Mouse (Mus musculus) CH12.LX (cell line): ENCODE results near the gene Gpat2. TPM values are rescaled to one million over a fixed set of nuclear protein-coding genes. Genes with fewer than 3 reads are reported as not detected.

ENCODE experiments used
- DNase-seq: peaks from one replicate; pipeline ENCODE4 v3.0.0-alpha.2; 2013; ENCODE audit errors: extremely low read depth
- H3K27ac ChIP-seq: 2 replicates; pipeline ENCODE4 v1.5.1; 2012; ENCODE audit warnings: low read depth, mild to moderate bottlenecking, control low read depth, moderate library complexity; ENCODE audit not compliant: insufficient read depth
- H3K27me3 ChIP-seq: replicated peaks from 2 replicates; pipeline ENCODE3; 2012; ENCODE audit warnings: inconsistent platforms
- H3K36me3 ChIP-seq, 2 experiments: replicated peaks in 1 of 2; 2 replicates each; pipeline versions ENCODE3 to v1.6.1; 2012; ENCODE audit warnings: inconsistent platforms in 1 of 2, low read length in 1 of 2, mild to moderate bottlenecking in 1 of 2, mixed read lengths in 1 of 2, moderate library complexity in 1 of 2; ENCODE audit not compliant: control insufficient read depth in 1 of 2, insufficient read depth in 1 of 2
- H3K4me1 ChIP-seq, 2 experiments: 2 replicates each; pipeline ENCODE4 v1.6.1; 2012; ENCODE audit warnings: inconsistent platforms in 1 of 2, moderate library complexity in 1 of 2; ENCODE audit not compliant: insufficient read depth in 2 of 2, control insufficient read depth in 1 of 2
- H3K4me2 ChIP-seq: 2 replicates; pipeline ENCODE4 v1.6.1; 2012; ENCODE audit warnings: low read depth, mild to moderate bottlenecking, control low read depth; ENCODE audit not compliant: poor library complexity, insufficient read depth, severe bottlenecking
- H3K4me3 ChIP-seq, 3 experiments: fragments of 150-350 bp in 1 of 3; sonication (generic) in 1 of 3; replicated peaks in 1 of 3; 2 replicates each; pipeline versions ENCODE3 to v1.5.1; 2011 to 2012; ENCODE audit warnings: low read depth in 2 of 3, low read length in 2 of 3, mild to moderate bottlenecking in 2 of 3, moderate library complexity in 2 of 3, control low read depth in 1 of 3, improper control_type of control experiment in 1 of 3, inconsistent platforms in 1 of 3, mixed read lengths in 1 of 3; ENCODE audit not compliant: poor library complexity in 1 of 3
- H3K79me2 ChIP-seq: replicated peaks from 2 replicates; pipeline ENCODE4 v1.6.1; 2012; ENCODE audit warnings: mild to moderate bottlenecking, moderate library complexity; ENCODE audit not compliant: control insufficient read depth, poor library complexity, insufficient read depth, severe bottlenecking; ENCODE audit errors: extremely low read depth
- H3K9ac ChIP-seq: 2 replicates; pipeline ENCODE4 v1.6.1; 2012; ENCODE audit warnings: low read depth, mild to moderate bottlenecking, control low read depth, moderate library complexity; ENCODE audit not compliant: insufficient read depth
- H3K9me3 ChIP-seq: replicated peaks from 2 replicates; pipeline ENCODE3; 2012; ENCODE audit warnings: low read length, inconsistent platforms, mixed read lengths
- CHD1 ChIP-seq: IDR thresholded peaks from 2 replicates; pipeline ENCODE4 v1.6.1; 2012; ENCODE audit warnings: low read depth, low read length, improper control_type of control experiment, inconsistent platforms
- CTCF ChIP-seq, 2 experiments: IDR thresholded peaks in 1 of 2; conservative IDR thresholded peaks in 1 of 2; 2 replicates each; pipeline ENCODE4 v1.5.1; 2011 to 2012; ENCODE audit warnings: low read depth in 2 of 2, low read length in 2 of 2, improper control_type of control experiment in 1 of 2, inconsistent platforms in 1 of 2, mild to moderate bottlenecking in 1 of 2, moderate library complexity in 1 of 2
- EP300 ChIP-seq: IDR thresholded peaks from 2 replicates; pipeline ENCODE4 v1.6.1; 2011; ENCODE audit warnings: low read length, improper control_type of control experiment
- ETS1 ChIP-seq: conservative IDR thresholded peaks from 2 replicates; pipeline ENCODE4 v1.6.1; 2012; ENCODE audit warnings: low read depth, mild to moderate bottlenecking, inconsistent platforms, low read length, improper control_type of control experiment, moderate library complexity
- HCFC1 ChIP-seq: IDR thresholded peaks from 2 replicates; pipeline ENCODE4 v1.6.1; 2012; ENCODE audit warnings: low read depth, mild to moderate bottlenecking, inconsistent platforms, low read length, improper control_type of control experiment
- JUN ChIP-seq: IDR thresholded peaks from 2 replicates; pipeline ENCODE4 v1.6.1; 2011; ENCODE audit warnings: low read depth, mild to moderate bottlenecking, low read length, improper control_type of control experiment, moderate library complexity; ENCODE audit not compliant: insufficient read depth
- KAT2A ChIP-seq: IDR thresholded peaks from 2 replicates; pipeline ENCODE4 v1.6.1; 2012; ENCODE audit warnings: low read length, improper control_type of control experiment, inconsistent platforms; ENCODE audit not compliant: insufficient replicate concordance
- MAX ChIP-seq: IDR thresholded peaks from 2 replicates; pipeline ENCODE4 v1.6.1; 2011; ENCODE audit warnings: low read length, improper control_type of control experiment
- NRF1 ChIP-seq: IDR thresholded peaks from 2 replicates; pipeline ENCODE4 v1.6.1; 2014; ENCODE audit warnings: low read depth, mild to moderate bottlenecking, inconsistent platforms, low read length, improper control_type of control experiment, moderate library complexity
- PAX5 ChIP-seq: IDR thresholded peaks from 2 replicates; pipeline ENCODE4 v1.6.1; 2012; ENCODE audit warnings: low read length, inconsistent platforms, mixed read lengths
- POLR2A ChIP-seq: IDR thresholded peaks from 2 replicates; pipeline ENCODE4 v1.6.1; 2011; ENCODE audit warnings: low read depth, mild to moderate bottlenecking, improper control_type of control experiment, low read length
- RAD21 ChIP-seq: IDR thresholded peaks from 2 replicates; pipeline ENCODE4 v1.6.1; 2011; ENCODE audit warnings: low read depth, mild to moderate bottlenecking, low read length, improper control_type of control experiment, moderate library complexity
- RCOR1 ChIP-seq: conservative IDR thresholded peaks from 2 replicates; pipeline ENCODE4 v1.6.1; 2012; ENCODE audit warnings: low read depth, mild to moderate bottlenecking, inconsistent platforms, low read length, improper control_type of control experiment
- SMC3 ChIP-seq: IDR thresholded peaks from 2 replicates; pipeline ENCODE4 v1.6.1; 2011; ENCODE audit warnings: low read depth, low read length, improper control_type of control experiment
- USF1 ChIP-seq: IDR thresholded peaks from 2 replicates; pipeline ENCODE4 v1.6.1; 2014; ENCODE audit warnings: low read depth, mild to moderate bottlenecking, inconsistent platforms, low read length, improper control_type of control experiment
- USF2 ChIP-seq: conservative IDR thresholded peaks from 2 replicates; pipeline ENCODE4 v1.6.1; 2011; ENCODE audit warnings: low read depth, low read length, improper control_type of control experiment
- ZMIZ1 ChIP-seq: IDR thresholded peaks from 2 replicates; pipeline ENCODE4 v1.6.1; 2012; ENCODE audit warnings: low read depth, mild to moderate bottlenecking, inconsistent platforms, low read length, improper control_type of control experiment
- ZNF384 ChIP-seq: IDR thresholded peaks from 2 replicates; pipeline ENCODE4 v1.6.1; 2012; ENCODE audit warnings: low read depth, low read length, improper control_type of control experiment, inconsistent platforms
- dilution Hi-C: fragments of 300-500 bp; cut with MboI; formaldehyde crosslinking; loops from 2 replicates; pipeline ENCODE4 v1.14.3; 2020; ENCODE audit warnings: low sequenced_read_pairs; ENCODE audit not compliant: extremely low pct_unique_long_range_greater_than_20kb, extremely low pct_ligation_motif_present
- in situ Hi-C: fragments of 300-500 bp; cut with MboI; formaldehyde crosslinking; loops from 3 replicates; pipeline ENCODE4 v1.14.3; 2019; ENCODE audit warnings: low sequenced_read_pairs, low pct_ligation_motif_present, low pct_unique_long_range_greater_than_20kb, mixed read lengths
- polyA plus RNA-seq: library from polyadenylated mRNA; unstranded; fragments of >175 nt; gene quantifications from 2 replicates; pipeline ENCODE4 v1.2.1, GENCODE M21; 2012; ENCODE audit warnings: low read depth; ENCODE audit not compliant: insufficient read length
- total RNA-seq, 2 experiments: library from RNA; depleted of rRNA; stranded (reverse); fragments of 300-350 nt in 1 of 2; fragments of >200 nt in 1 of 2; gene quantifications; 2 replicates each; pipeline ENCODE4 v1.2.3; 2012 to 2014

The Gpat2 gene
- total and polyA plus RNA-seq, 3 experiments = 0.19 to 0.63 (median 0.21) TPM

- no peaks in the 10 kb centered on the region for H3K27me3 ChIP-seq
- no peaks in the 10 kb centered on the region for H3K9me3 ChIP-seq
- dilution Hi-C loops (no loop called here), in situ Hi-C loops (no loop called here)
- H3K36me3 ChIP-seq = peaks cover 43 to 80% of the 10 kb centered on the region in 2 experiments
- no peaks in the 10 kb centered on the region for H3K4me1 ChIP-seq
- no peak overlapping the region for H3K4me2 ChIP-seq
- H3K4me3 ChIP-seq = no peak overlapping the region
- TF ChIP-seq RAD21 (peak; percentile 55), CTCF (conservative IDR thresholded peaks at IDR 0.05 in 1 of 2, IDR thresholded peaks at IDR 0.05 in 1 of 2; ENCODE audit: low read depth in 2 of 2, low read length in 2 of 2) (peak; percentile 37 to 73), RCOR1 (no peak), SMC3 (peak; percentile 58)
- H3K79me2 ChIP-seq = no peaks in the 10 kb centered on the region
- H3K27ac ChIP-seq = no peak overlapping the region
- DNase-seq = peak; percentile 30
- no peak overlapping the region for H3K9ac ChIP-seq
Measured at GRCm38 (mm10) chr2:127435135-127435534, 10.1 kb downstream of the Gpat2 start.

GRCm38 (mm10) chr2:127435554-127435953 is 10.6 kb downstream of the Gpat2 start:
- in situ Hi-C loops = no loop called here
- H3K79me2 ChIP-seq = no peaks in the 10 kb centered on the region

GRCm38 (mm10) chr2:127437697-127438096 is 12.7 kb downstream of the Gpat2 start:
- dilution Hi-C loops (no loop called here), in situ Hi-C loops (no loop called here)
- Histone ChIP-seq H3K9ac (no peak overlapping the region), H3K36me3 (peaks cover 43 to 95% of the 10 kb centered on the region in 2 experiments), H3K4me3 (no peak overlapping the region), H3K4me2 (no peak overlapping the region), H3K79me2 (no peaks in the 10 kb centered on the region), H3K4me1 (peaks cover 0 to 1% of the 10 kb centered on the region in 2 experiments; a peak in 1 of 4 replicates), H3K27me3 (no peaks in the 10 kb centered on the region), H3K9me3 (no peaks in the 10 kb centered on the region), H3K27ac (no peak overlapping the region)
- no peak for DNase-seq
- TF ChIP-seq ETS1 (no peak), PAX5 (no peak), SMC3 (no peak), ZMIZ1 (no peak), RCOR1 (no peak), MAX (no peak), EP300 (no peak), USF1 (no peak)

More at GRCm38 (mm10) chr2:127435554-127435953, 10.6 kb downstream of the Gpat2 start:
- TF ChIP-seq NRF1 = no peak
- no peak for TF ChIP-seq POLR2A
- TF ChIP-seq SMC3 = no peak
- TF ChIP-seq ZNF384 = no peak
- TF ChIP-seq CHD1 = no peak
- TF ChIP-seq HCFC1 = no peak
- no peak for TF ChIP-seq JUN
- no peak for TF ChIP-seq USF2
- TF ChIP-seq EP300 = no peak
- TF ChIP-seq KAT2A = no peak
- H3K27me3 ChIP-seq = no peaks in the 10 kb centered on the region
- H3K9me3 ChIP-seq = no peaks in the 10 kb centered on the region
- H3K27ac ChIP-seq = no peak overlapping the region
- peaks cover 43 to 85% of the 10 kb centered on the region in 2 experiments for H3K36me3 ChIP-seq
- dilution Hi-C loops = no loop called here
- H3K4me2 ChIP-seq = no peak overlapping the region
- no peak overlapping the region for H3K9ac ChIP-seq
- H3K4me1 ChIP-seq = no peaks in the 10 kb centered on the region
- no peak overlapping the region for H3K4me3 ChIP-seq
- no peak for DNase-seq
